Mouse (Mus musculus) heart, adult 11 months (tissue): ENCODE measurements around the gene Pym1.

Experiments used
- DNase-seq: peaks from one replicate; pipeline ENCODE4 v3.0.0; 2022

Pym1 gene

GRCm38 (mm10) chr10:128745946-128746613, 1.6 kb upstream of the Pym1 start:
- DNase-seq, result peak; percentile 97

GRCm38 (mm10) chr10:128746972-128747645, 580 bp upstream of the Pym1 start:
- DNase-seq, result no peak

GRCm38 (mm10) chr10:128748252-128748864, 669 bp downstream of the Pym1 start:
- DNase-seq, result peak; percentile 98

- no peak for DNase-seq
Measured at GRCm38 (mm10) chr10:128772895-128773294, 25.2 kb downstream of the Pym1 start.

GRCm38 (mm10) chr10:128773685-128774084, 26.0 kb downstream of the Pym1 start:
- no peak for DNase-seq

- peak; percentile 90 for DNase-seq
Measured at GRCm38 (mm10) chr10:128778441-128778840, 30.8 kb downstream of the Pym1 start.

- DNase-seq, result peak; percentile 99
Measured at GRCm38 (mm10) chr10:128779011-128779795, 31.5 kb downstream of the Pym1 start.

GRCm38 (mm10) chr10:128780200-128780599, 32.5 kb downstream of the Pym1 start:
- DNase-seq, result peak; percentile 90

- DNase-seq, result peak; percentile 92
Measured at GRCm38 (mm10) chr10:128790398-128791124, 42.9 kb downstream of the Pym1 start, which contains the start of gene Mmp19. TSS of gene Mmp19 (plus strand) at chr10:128790910.

- peak; percentile 61 for DNase-seq
Measured at GRCm38 (mm10) chr10:128792041-128792440, 44.4 kb downstream of the Pym1 start.

- peak; percentile 55 for DNase-seq
Measured at GRCm38 (mm10) chr10:128793258-128793657, 45.6 kb downstream of the Pym1 start.

GRCm38 (mm10) chr10:128794391-128794790, 46.7 kb downstream of the Pym1 start:
- DNase-seq, result peak; percentile 81

GRCm38 (mm10) chr10:128795581-128795980, 47.9 kb downstream of the Pym1 start:
- peak; percentile 87 for DNase-seq

- peak; percentile 84 for DNase-seq
Measured at GRCm38 (mm10) chr10:128798676-128799075, 51.0 kb downstream of the Pym1 start.

- peak; percentile 93 for DNase-seq
Measured at GRCm38 (mm10) chr10:128801981-128802495, 54.3 kb downstream of the Pym1 start.

GRCm38 (mm10) chr10:128802956-128803355, 55.3 kb downstream of the Pym1 start:
- peak; percentile 89 for DNase-seq

GRCm38 (mm10) chr10:128803361-128803760, 55.7 kb downstream of the Pym1 start:
- no peak for DNase-seq

GRCm38 (mm10) chr10:128803771-128804270, 56.1 kb downstream of the Pym1 start, which contains the start of gene Dnajc14:
TSS of gene Dnajc14 (plus strand) at chr10:128804062.
- peak; percentile 98 for DNase-seq

- DNase-seq, result peak; percentile 98
Measured at GRCm38 (mm10) chr10:128804271-128805091, 56.8 kb downstream of the Pym1 start, which contains the start of gene Tmem198b. TSS of gene Tmem198b (minus strand) at chr10:128804370.

GRCm38 (mm10) chr10:128805092-128806000, 57.7 kb downstream of the Pym1 start:
- peak; percentile 99 for DNase-seq
